Mouse (Mus musculus) ES-Bruce4 (cell line): ENCODE results near the gene Slc45a3. TPM values are rescaled to one million over a fixed set of nuclear protein-coding genes. Genes with fewer than 3 reads are reported as not detected.

Experiments used
- H3K27ac ChIP-seq: 2 replicates; pipeline ENCODE4 v1.5.1; 2012; ENCODE audit warnings: low read length, inconsistent platforms; ENCODE audit not compliant: insufficient read depth
- H3K27me3 ChIP-seq: 2 replicates; pipeline ENCODE4 v1.6.1; 2012; ENCODE audit warnings: mild to moderate bottlenecking, low read length, inconsistent platforms; ENCODE audit not compliant: control insufficient read depth, poor library complexity, insufficient read depth, severe bottlenecking
- H3K36me3 ChIP-seq: 2 replicates; pipeline ENCODE4 v1.6.1; 2012; ENCODE audit warnings: inconsistent platforms, mild to moderate bottlenecking, low read length, moderate library complexity; ENCODE audit not compliant: control insufficient read depth, poor library complexity, insufficient read depth, severe bottlenecking
- H3K4me1 ChIP-seq: one replicate; pipeline ENCODE4 v1.8.1; 2011; ENCODE audit warnings: low read length; ENCODE audit not compliant: control insufficient read depth, insufficient read depth
- H3K4me3 ChIP-seq: 2 replicates; pipeline ENCODE4 v1.5.1; 2011; ENCODE audit warnings: low read depth, mild to moderate bottlenecking, low read length
- H3K9ac ChIP-seq: 2 replicates; pipeline ENCODE4 v1.6.1; 2012; ENCODE audit warnings: low read depth, mild to moderate bottlenecking, inconsistent platforms; ENCODE audit not compliant: poor library complexity, severe bottlenecking
- H3K9me3 ChIP-seq: replicated peaks from 2 replicates; pipeline ENCODE4 v1.6.1; 2012; ENCODE audit warnings: mild to moderate bottlenecking, low read length, inconsistent platforms; ENCODE audit not compliant: control insufficient read depth, poor library complexity, insufficient read depth, severe bottlenecking
- CTCF ChIP-seq: IDR thresholded peaks from one replicate; pipeline ENCODE4 v1.8.1; 2011; ENCODE audit warnings: low read depth, low read length
- EP300 ChIP-seq: IDR thresholded peaks from 2 replicates; pipeline ENCODE4 v1.6.1; 2011; ENCODE audit warnings: low read depth, low read length; ENCODE audit not compliant: insufficient read depth
- POLR2A ChIP-seq: IDR thresholded peaks from one replicate; pipeline ENCODE4 v1.8.1; 2011; ENCODE audit warnings: low read length; ENCODE audit not compliant: insufficient read depth
- polyA plus RNA-seq: library from polyadenylated mRNA; stranded (reverse); fragments of >200 nt; gene quantifications from 2 replicates; pipeline ENCODE4 v1.2.4, GENCODE M21; 2011; ENCODE audit warnings: low read depth; ENCODE audit not compliant: missing spikeins, insufficient read depth, insufficient read length

The Slc45a3 gene
- polyA plus RNA-seq, 1 experiment: 3.3 TPM

DNA sequence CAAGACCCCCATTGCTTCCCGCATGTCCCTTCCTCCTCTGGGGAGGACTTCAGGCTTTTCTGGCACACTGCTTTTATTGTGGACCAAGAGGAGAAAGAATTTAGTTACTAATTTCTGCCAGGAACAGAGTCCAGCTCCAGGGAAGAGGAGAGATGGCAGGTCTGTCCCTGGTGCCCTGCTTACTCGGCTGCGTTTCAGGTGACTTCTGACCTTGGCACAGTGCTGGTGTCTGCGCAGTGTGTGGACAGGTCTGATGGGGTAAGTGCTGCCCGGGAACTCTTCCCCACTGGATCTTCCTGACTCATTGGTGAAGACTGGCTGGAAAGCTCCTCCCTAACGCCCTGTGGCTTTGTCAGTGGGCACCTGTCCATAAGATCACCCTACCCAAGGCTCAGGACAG lies 6.2 kb downstream of the Slc45a3 start:
- Histone ChIP-seq H3K27ac (no peak overlapping the region), H3K4me1 (peaks cover 6% of the 10 kb centered on the region)

GRCm38 (mm10) chr1:131969825-131970224 lies 7.1 kb downstream of the Slc45a3 start:
- H3K27ac ChIP-seq: no peak overlapping the region
- H3K4me1 ChIP-seq: peaks cover 6% of the 10 kb centered on the region
- H3K9ac ChIP-seq: no peak overlapping the region
- no peak overlapping the region for H3K4me3 ChIP-seq
- no peaks in the 10 kb centered on the region for H3K9me3 ChIP-seq
- no peaks in the 10 kb centered on the region for H3K36me3 ChIP-seq
- TF ChIP-seq EP300: no peak
- no peaks in the 10 kb centered on the region for H3K27me3 ChIP-seq

More for the DNA sequence above, 6.2 kb downstream of the Slc45a3 start:
- H3K9me3 ChIP-seq: no peaks in the 10 kb centered on the region
- no peaks in the 10 kb centered on the region for H3K27me3 ChIP-seq
- H3K36me3 ChIP-seq: no peaks in the 10 kb centered on the region
- H3K4me3 ChIP-seq: no peak overlapping the region
- no peak overlapping the region for H3K9ac ChIP-seq
- no peak for TF ChIP-seq EP300
- TF ChIP-seq CTCF: no peak
- no peak for TF ChIP-seq POLR2A

DNA sequence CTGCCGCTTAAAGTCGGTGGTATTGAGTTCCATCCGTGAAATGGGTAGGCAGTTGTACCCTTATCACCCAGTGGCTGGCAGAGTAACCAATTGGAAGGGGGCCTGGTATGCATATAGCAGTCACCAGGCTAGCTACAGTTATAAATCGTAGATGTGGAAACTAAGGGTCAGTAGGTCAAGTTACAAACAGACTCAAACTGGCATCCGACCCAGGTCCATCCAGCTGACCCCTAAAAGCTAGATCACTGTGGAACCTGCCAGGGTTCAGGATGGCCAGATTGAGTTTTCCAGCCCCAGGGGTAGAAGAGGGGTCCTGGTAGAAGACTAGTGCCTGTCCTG lies 7.5 kb downstream of the Slc45a3 start:
- Histone ChIP-seq H3K4me3 (no peak overlapping the region), H3K9ac (no peak overlapping the region), H3K4me1 (peaks cover 6% of the 10 kb centered on the region), H3K36me3 (no peaks in the 10 kb centered on the region), H3K9me3 (no peaks in the 10 kb centered on the region), H3K27ac (no peak overlapping the region), H3K27me3 (no peaks in the 10 kb centered on the region)
- TF ChIP-seq EP300: no peak
- TF ChIP-seq CTCF: no peak
- TF ChIP-seq POLR2A: no peak

GRCm38 (mm10) chr1:131970661-131971520 lies 8.1 kb downstream of the Slc45a3 start:
- no peaks in the 10 kb centered on the region for H3K27me3 ChIP-seq
- H3K27ac ChIP-seq: no peak overlapping the region
- TF ChIP-seq EP300: peak; percentile 55; the same call in 1 of the 2 replicates
- no peak for TF ChIP-seq POLR2A
- no peaks in the 10 kb centered on the region for H3K9me3 ChIP-seq
- no peaks in the 10 kb centered on the region for H3K36me3 ChIP-seq
- H3K9ac ChIP-seq: no peak overlapping the region
- H3K4me1 ChIP-seq: peaks cover 6% of the 10 kb centered on the region
- no peak overlapping the region for H3K4me3 ChIP-seq

DNA sequence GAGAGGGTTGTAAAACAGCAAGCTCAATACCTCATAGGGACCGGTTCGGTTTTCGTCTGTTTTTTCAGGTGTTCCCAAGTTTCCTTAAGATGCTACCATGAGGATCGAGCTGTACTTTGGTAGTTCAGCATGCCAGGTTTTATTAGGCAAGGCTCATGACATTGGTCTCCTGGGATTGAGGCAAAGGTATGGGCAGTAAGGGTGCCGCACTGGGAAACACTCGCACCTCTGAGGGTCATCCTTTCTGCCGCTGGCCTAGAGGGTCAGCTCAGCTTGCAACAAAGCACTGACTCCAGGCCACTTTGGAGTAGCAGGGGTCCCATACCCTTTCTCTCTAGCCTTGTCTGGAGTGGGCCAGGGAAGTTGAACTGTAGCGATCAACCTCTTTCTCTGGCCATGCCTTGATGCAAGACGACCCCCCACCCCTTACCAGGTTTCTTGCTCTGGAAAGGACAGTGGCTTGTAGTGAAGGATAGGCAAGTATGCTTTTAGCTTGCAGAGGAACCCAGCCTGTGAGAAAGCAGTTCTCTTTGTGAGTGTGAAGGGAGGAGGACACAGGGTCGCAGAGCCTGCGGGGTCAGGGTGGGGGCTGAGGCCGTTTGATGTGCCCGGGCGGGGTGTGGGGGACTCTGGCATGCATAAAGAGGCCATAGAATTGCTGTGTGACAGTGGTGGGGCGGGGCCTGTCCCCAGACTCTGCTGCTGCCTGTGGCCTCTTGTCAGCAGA lies 9.2 kb downstream of the Slc45a3 start:
- H3K36me3 ChIP-seq: no peaks in the 10 kb centered on the region
- H3K9ac ChIP-seq: no peak overlapping the region
- H3K9me3 ChIP-seq: no peaks in the 10 kb centered on the region
- H3K27ac ChIP-seq: no peak overlapping the region
- peaks cover 6% of the 10 kb centered on the region for H3K4me1 ChIP-seq
- TF ChIP-seq POLR2A: no peak
- no peak for TF ChIP-seq EP300
- no peak for TF ChIP-seq CTCF
- no peak overlapping the region for H3K4me3 ChIP-seq
- no peaks in the 10 kb centered on the region for H3K27me3 ChIP-seq
